Mouse (Mus musculus): ENCODE results near the gene Ift27. TPM values are rescaled to one million over a fixed set of nuclear protein-coding genes. Genes with fewer than 3 reads are reported as not detected.

Ift27 gene
- polyA plus RNA-seq, 1 experiment, result 18.7 TPM

DNA sequence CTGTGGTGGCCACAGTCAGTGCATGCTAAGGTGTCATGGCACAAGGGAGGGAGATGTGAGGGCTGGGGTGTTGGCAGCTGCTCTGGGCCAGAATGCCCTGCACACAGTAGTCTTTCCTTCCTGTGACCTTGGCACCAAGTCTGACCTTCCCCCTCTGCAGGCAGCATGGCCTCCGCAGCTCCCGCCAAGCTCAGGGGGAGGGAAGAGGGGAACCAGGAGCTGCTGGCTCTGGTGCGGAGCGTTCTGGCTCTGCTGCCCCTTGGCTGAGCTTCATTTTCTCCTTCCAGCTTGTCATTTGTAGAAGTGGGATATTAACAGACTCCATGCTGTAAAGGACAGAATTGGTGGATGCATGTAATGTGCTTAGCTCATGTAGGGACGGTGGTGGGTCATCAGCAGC, 15.6 kb downstream of the Ift27 start:
- TF ChIP-seq CTCF (IDR thresholded peaks at IDR 0.05; ENCODE audit: extremely low read depth, insufficient read length, insufficient replicate concordance, low read depth, low read length) (no peak), POLR2A (IDR thresholded peaks at IDR 0.05; ENCODE audit: low read depth, low read length) (no peak)
- Histone ChIP-seq H3K4me3 (ENCODE audit: low read depth, low read length) (no peak overlapping the region), H3K36me3 (ENCODE audit: control insufficient read depth, insufficient read depth, low read length) (no peaks in the 10 kb centered on the region), H3K27me3 (ENCODE audit: control insufficient read depth, insufficient read depth, low read length) (no peaks in the 10 kb centered on the region), H3K27ac (ENCODE audit: insufficient read depth, low read depth, low read length) (no peak overlapping the region), H3K4me1 (ENCODE audit: control insufficient read depth, insufficient read depth, insufficient read length, low read length) (no peaks in the 10 kb centered on the region)
- WGBS, result 74% methylated on average over 5 of the region's 5 CpGs

DNA sequence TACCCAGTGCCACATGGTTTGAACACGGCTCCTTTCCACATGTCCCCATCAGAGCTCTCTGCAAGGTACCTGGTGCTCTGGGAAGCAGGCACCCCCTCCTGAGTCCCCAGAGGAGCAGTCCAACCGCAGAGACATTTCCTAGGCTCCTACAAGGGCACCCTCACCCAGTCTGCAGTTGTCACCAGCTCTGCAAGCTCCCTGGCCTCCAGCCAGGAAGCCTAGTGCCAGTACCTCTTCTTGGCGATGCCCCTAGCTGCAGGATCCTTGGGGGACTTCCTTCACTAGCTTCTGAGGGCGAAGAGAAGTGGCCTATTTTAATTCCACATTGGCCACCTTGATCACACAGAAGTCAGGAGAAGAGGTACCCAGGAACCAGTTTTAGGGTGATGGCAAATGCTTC, 16.1 kb downstream of the Ift27 start:
- Histone ChIP-seq H3K4me3 (ENCODE audit: low read depth, low read length) (no peak overlapping the region), H3K4me1 (ENCODE audit: control insufficient read depth, insufficient read depth, insufficient read length, low read length) (no peaks in the 10 kb centered on the region), H3K36me3 (ENCODE audit: control insufficient read depth, insufficient read depth, low read length) (no peaks in the 10 kb centered on the region), H3K27me3 (ENCODE audit: control insufficient read depth, insufficient read depth, low read length) (no peaks in the 10 kb centered on the region), H3K27ac (ENCODE audit: insufficient read depth, low read depth, low read length) (no peak overlapping the region)
- TF ChIP-seq CTCF (IDR thresholded peaks at IDR 0.05; ENCODE audit: extremely low read depth, insufficient read length, insufficient replicate concordance, low read depth, low read length) (no peak), POLR2A (IDR thresholded peaks at IDR 0.05; ENCODE audit: low read depth, low read length) (no peak)
- WGBS, result 62% methylated on average over 4 of the region's 4 CpGs

DNA sequence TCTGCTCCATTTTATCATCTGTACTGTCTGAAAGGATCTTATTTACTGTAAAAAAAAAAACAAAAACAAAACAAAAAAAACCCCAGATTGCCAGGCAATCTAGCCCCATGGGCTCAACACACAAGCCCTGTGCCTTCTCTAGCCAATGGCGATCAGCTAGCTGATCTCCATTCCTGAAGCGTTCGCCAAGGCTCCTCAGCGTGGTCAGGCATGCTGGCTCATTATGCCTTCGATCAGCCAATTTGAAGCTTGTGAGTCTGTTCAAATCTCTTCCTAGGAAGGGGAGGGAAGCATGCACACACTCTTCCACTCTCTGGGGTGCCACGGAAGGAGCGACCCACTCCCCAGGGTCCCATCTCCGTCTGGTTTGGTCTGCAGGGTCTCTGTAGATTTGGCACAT, 16.6 kb downstream of the Ift27 start:
- Histone ChIP-seq H3K4me3 (ENCODE audit: low read depth, low read length) (no peak overlapping the region), H3K36me3 (ENCODE audit: control insufficient read depth, insufficient read depth, low read length) (no peaks in the 10 kb centered on the region), H3K4me1 (ENCODE audit: control insufficient read depth, insufficient read depth, insufficient read length, low read length) (no peaks in the 10 kb centered on the region), H3K27me3 (ENCODE audit: control insufficient read depth, insufficient read depth, low read length) (no peaks in the 10 kb centered on the region), H3K27ac (ENCODE audit: insufficient read depth, low read depth, low read length) (no peak overlapping the region)
- TF ChIP-seq POLR2A (IDR thresholded peaks at IDR 0.05; ENCODE audit: low read depth, low read length), result no peak
- no peak for TF ChIP-seq CTCF (IDR thresholded peaks at IDR 0.05; ENCODE audit: extremely low read depth, insufficient read length, insufficient replicate concordance, low read depth, low read length)
- 79% methylated on average over 8 of the region's 8 CpGs for WGBS

DNA sequence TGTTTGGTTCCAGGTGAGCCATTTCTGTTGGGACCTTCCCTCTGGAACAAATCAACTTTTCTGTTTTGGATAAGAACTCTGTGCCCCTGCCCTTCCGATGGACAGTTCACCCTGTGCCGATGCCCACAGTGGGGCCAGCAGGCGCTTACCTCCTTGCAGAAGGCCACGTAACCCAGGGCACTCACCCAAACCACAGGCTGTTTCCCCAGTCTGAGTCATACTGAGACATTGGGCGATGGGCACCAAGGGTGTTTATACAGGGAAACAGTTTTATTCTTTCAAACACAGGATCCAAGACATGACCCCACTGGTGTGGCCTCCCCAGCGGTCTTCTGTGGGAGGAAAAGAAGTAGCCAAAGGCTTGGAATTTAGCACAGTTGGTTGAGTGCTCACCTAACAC, 18.5 kb downstream of the Ift27 start:
- TF ChIP-seq POLR2A (IDR thresholded peaks at IDR 0.05; ENCODE audit: low read depth, low read length) (no peak), CTCF (IDR thresholded peaks at IDR 0.05; ENCODE audit: extremely low read depth, insufficient read length, insufficient replicate concordance, low read depth, low read length) (no peak)
- 75% methylated on average over 6 of the region's 6 CpGs for WGBS
- H3K27ac ChIP-seq (ENCODE audit: insufficient read depth, low read depth, low read length), result no peak overlapping the region
- no peak overlapping the region for H3K4me3 ChIP-seq (ENCODE audit: low read depth, low read length)
- no peaks in the 10 kb centered on the region for H3K27me3 ChIP-seq (ENCODE audit: control insufficient read depth, insufficient read depth, low read length)
- H3K36me3 ChIP-seq (ENCODE audit: control insufficient read depth, insufficient read depth, low read length), result no peaks in the 10 kb centered on the region
- no peaks in the 10 kb centered on the region for H3K4me1 ChIP-seq (ENCODE audit: control insufficient read depth, insufficient read depth, insufficient read length, low read length)

DNA sequence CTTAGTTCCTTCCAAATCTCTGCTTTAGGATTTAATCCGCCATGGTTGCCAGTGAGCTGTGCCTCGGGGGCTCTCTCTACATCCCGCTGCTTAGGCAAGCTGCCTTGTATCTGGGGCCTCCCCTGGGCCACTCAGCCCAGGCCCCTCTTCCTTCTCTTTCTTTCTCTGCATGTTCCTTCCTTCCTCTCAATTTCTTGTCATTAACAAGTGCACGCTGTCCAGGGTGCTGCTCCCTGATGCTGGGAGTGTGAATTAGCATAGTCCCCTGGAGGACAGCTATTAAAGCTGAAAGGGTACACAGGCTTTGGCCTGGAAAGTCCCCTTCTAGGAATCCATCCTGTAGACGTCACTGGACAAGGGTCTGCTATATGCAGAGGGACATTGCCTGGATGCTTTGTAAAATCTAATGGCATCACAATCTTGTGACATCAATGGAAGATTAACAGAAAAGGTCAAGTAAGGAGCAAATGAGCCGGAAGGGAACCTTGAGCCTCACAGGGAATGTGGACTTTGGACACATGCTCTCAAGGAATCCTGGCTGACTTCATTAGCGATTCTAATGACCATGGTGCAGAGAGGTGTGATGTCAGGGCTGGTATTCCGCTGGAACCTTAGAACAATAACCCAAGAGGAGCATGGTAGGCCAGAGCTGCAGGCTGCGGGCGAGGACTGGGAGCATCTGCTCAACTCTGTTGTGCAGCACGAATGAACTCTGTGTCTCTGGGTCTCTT, 20.7 kb downstream of the Ift27 start:
- Histone ChIP-seq H3K4me3 (ENCODE audit: low read depth, low read length) (no peak overlapping the region), H3K36me3 (ENCODE audit: control insufficient read depth, insufficient read depth, low read length) (no peaks in the 10 kb centered on the region), H3K27me3 (ENCODE audit: control insufficient read depth, insufficient read depth, low read length) (no peaks in the 10 kb centered on the region), H3K27ac (ENCODE audit: insufficient read depth, low read depth, low read length) (no peak overlapping the region), H3K4me1 (ENCODE audit: control insufficient read depth, insufficient read depth, insufficient read length, low read length) (no peaks in the 10 kb centered on the region)
- TF ChIP-seq POLR2A (IDR thresholded peaks at IDR 0.05; ENCODE audit: low read depth, low read length) (no peak), CTCF (IDR thresholded peaks at IDR 0.05; ENCODE audit: extremely low read depth, insufficient read length, insufficient replicate concordance, low read depth, low read length) (no peak)
- WGBS, result 44% methylated on average over 11 of the region's 11 CpGs

DNA sequence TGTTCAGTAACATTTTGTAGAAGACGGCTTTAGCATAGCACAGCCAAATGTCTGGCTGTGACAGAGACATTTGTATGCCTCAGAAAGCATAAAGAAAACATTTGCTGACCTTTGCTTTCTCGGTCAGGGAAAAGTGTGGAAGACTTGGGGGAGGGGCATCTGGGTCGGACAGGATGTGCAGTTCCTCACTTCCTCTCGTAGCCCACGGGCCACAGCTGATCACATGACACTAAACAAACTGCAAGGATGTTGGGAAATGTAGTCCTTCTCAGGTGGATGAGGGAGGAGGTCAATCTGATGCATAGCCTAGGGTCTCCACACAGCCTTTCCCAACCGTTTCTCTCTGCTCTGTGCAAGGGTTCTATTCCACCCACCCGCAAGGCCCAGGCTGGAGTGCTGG, 25.3 kb downstream of the Ift27 start:
- 64% methylated on average over 7 of the region's 7 CpGs for WGBS
- H3K36me3 ChIP-seq (ENCODE audit: control insufficient read depth, insufficient read depth, low read length), result no peaks in the 10 kb centered on the region
- TF ChIP-seq POLR2A (IDR thresholded peaks at IDR 0.05; ENCODE audit: low read depth, low read length) (no peak), CTCF (IDR thresholded peaks at IDR 0.05; ENCODE audit: extremely low read depth, insufficient read length, insufficient replicate concordance, low read depth, low read length) (no peak)
- H3K27ac ChIP-seq (ENCODE audit: insufficient read depth, low read depth, low read length), result no peak overlapping the region
- H3K27me3 ChIP-seq (ENCODE audit: control insufficient read depth, insufficient read depth, low read length), result no peaks in the 10 kb centered on the region
- no peak overlapping the region for H3K4me3 ChIP-seq (ENCODE audit: low read depth, low read length)
- no peaks in the 10 kb centered on the region for H3K4me1 ChIP-seq (ENCODE audit: control insufficient read depth, insufficient read depth, insufficient read length, low read length)

DNA sequence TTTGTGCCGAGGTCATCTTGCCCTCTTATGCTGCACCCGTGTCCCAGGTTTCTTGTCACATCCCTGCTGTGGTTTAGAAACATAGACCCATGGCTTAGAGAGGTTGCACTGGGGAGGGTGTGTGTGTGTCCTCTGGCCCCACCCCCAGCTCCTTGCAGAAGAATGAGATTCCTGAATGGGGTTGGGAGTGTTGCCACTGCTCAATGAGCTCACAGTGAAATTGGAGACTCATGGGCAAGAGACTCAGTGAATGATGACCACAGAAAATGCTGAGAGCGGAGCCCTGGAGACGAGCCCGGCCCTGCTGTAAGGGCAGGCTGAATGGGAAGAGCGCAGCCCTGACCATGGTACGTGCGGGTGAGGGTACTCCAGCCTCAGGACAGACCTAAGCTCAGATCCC, 33.7 kb downstream of the Ift27 start:
- H3K27me3 ChIP-seq (ENCODE audit: control insufficient read depth, insufficient read depth, low read length), result no peaks in the 10 kb centered on the region
- H3K36me3 ChIP-seq (ENCODE audit: control insufficient read depth, insufficient read depth, low read length), result no peaks in the 10 kb centered on the region
- H3K4me1 ChIP-seq (ENCODE audit: control insufficient read depth, insufficient read depth, insufficient read length, low read length), result no peaks in the 10 kb centered on the region
- H3K4me3 ChIP-seq (ENCODE audit: low read depth, low read length), result no peak overlapping the region
- WGBS, result 73% methylated on average over 8 of the region's 8 CpGs
- TF ChIP-seq POLR2A (IDR thresholded peaks at IDR 0.05; ENCODE audit: low read depth, low read length) (no peak), CTCF (IDR thresholded peaks at IDR 0.05; ENCODE audit: extremely low read depth, insufficient read length, insufficient replicate concordance, low read depth, low read length) (no peak)
- H3K27ac ChIP-seq (ENCODE audit: insufficient read depth, low read depth, low read length), result no peak overlapping the region
